Mouse (Mus musculus) left cerebral cortex, postnatal 14 days (tissue): ENCODE results near the gene Antxr2. TPM values are rescaled to one million over a fixed set of nuclear protein-coding genes. Genes with fewer than 3 reads are reported as not detected.

ENCODE experiments used
- DNase-seq, 2 experiments: peaks; one replicate each; pipeline ENCODE4 v3.0.0; 2021 to 2022; ENCODE audit warnings: low spot score in 2 of 2, mixed read lengths in 1 of 2
- intact Hi-C: fragments of 180-260 bp; cut with DNase I; formaldehyde crosslinking; loops from one replicate; pipeline ENCODE4 v1.15.1; 2025
- total RNA-seq, 2 experiments: library from RNA; stranded (reverse); gene quantifications; 2 replicates each; pipeline ENCODE4 v1.2.3; 2021

Antxr2 gene
- total RNA-seq, 2 experiments from 2014 or later, result 2.1 to 2.4 TPM

DNA sequence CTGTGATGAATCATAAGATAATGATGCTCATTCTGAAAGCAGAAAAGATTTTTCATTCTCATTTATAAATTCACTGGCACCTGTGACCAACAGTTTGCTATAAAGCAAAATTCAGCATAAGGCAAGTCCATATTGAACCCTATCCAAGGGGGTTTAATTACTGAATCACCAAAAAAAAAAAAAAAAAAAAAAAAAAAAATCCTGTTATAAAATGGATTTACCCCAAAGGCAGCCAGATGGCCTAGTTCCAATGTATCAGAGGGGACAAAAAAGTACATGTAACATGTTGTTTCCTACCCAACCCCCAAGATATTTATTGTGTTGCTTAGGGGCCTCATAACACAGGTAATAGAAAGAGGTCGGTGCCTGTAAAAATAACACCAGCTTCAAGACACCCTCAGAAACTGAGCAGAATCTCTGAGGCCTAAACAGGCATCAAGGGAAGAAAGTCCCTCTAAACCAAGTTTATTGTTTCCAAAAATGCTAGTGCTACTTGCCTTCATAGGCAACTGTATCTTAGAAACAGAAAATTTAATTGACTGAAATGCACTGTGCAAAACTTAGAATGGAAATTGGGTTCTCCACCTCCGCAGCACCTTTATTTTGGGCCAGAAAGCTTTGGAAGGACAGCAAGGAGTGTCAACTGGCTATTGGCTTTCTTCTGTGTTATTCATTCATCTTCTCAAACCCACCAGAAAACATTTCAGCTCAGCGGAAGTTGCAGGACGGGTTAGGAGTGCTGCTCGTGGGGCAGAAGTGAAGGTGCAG, 178.7 kb downstream of the Antxr2 start:
- DNase-seq, result peak; percentile 19 to 50
- intact Hi-C loops, result no loop called here

GRCm38 (mm10) chr5:97847204-97847895, 183.5 kb downstream of the Antxr2 start:
- intact Hi-C loops, result no loop called here
- no peak for DNase-seq

DNA sequence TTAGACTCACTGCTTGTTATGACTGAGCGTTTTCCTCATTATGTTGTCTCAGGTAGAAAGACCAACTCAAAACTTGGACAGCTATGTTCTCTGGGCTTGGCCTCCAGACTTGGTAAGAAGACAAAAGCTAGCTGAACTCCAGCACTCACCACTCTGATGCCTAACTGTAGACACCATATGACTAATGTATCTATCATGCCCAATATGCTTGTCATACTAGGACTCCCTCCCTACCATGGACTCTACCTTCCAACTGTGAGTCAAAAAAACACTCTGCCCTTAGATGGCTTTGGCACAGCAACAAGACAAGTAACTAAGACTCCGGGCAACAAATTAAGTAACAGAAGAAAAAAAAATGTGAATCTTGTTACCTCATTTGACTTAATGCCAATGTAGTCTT, 184.3 kb downstream of the Antxr2 start:
- intact Hi-C loops, result no loop called here
- DNase-seq, result no peak

DNA sequence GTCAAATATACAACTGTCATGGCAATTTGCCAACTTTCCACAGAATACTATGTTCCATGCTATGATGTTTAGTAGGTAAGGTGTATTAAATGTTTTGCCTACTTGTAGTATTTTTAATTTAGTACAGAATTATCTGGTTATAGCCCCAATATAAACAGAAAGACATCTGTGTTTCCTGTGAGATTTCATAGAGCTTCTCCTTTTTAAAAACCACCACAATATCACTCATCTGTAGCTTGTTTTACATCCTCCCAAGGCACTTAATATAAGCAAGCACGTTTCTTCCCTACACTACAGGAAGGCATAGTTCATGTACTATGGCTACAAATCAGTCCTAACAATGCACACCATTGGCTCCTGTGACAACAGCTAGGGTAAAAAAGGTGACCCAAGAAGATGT, 188.8 kb downstream of the Antxr2 start:
- intact Hi-C loops, result no loop called here
- no peak for DNase-seq

DNA sequence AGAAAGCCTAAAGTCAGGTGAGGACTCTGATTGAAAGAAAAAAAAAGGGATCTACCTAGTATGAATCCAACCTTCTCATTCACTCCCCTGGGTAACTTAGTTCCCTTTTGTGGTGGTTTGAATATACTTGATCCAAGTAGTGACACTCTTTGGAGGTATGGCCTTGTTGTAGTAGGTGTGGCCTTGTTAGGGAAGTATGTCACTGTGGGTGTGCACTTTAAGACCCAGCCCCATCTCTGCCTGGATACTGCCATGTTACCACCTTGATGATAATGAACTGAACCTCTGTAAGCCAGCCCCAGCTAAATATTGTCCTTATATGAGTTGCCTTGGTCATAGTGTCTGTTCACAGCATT, 190.9 kb downstream of the Antxr2 start:
- intact Hi-C loops, result no loop called here
- DNase-seq, result no peak

GRCm38 (mm10) chr5:97839271-97839923, 191.4 kb downstream of the Antxr2 start:
- peak in 1 of 2 experiments; percentile 16 for DNase-seq
- intact Hi-C loops, result no loop called here

- DNase-seq, result no peak
- intact Hi-C loops, result no loop called here
Observed at GRCm38 (mm10) chr5:97837333-97837732, 193.5 kb downstream of the Antxr2 start.

DNA sequence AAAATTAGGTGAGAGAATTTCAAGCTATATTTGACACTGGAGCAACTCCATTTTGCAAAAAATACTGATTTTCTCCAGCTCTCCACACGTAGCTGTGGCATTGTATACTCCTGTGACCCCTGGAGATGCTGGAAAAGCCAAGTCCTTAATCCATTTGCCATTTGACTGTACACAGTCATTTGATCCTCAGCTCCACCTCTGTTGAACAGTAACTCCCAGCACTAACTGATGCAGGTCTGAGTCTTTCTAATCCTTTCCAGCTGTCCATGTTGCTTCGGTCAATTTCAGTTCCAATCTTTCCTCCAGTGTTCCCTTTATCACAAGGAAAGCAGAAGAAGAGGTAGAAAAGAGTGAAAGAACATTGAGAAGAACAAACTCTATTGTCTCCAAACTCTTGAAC, 195.4 kb downstream of the Antxr2 start:
- intact Hi-C loops, result no loop called here
- DNase-seq, result no peak

DNA sequence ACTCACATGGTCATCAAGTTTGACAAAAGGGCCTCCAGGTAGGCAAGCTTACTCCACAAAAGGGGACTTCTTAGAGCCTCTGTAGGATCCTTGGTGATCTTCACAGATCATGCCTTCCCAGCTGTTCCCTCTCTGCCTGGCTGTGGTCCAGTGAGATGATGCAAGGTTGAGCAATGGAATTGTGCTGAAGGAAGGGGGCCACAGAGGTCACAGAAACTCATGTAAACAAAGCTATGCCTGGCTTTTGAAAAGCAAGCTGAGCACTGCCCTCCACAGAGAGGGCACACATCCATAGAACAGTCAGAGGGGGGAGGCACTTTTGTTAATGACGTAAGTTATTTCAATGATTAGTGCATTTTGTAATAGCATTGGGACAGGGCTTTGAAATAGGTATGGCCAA, 196.1 kb downstream of the Antxr2 start:
- no peak for DNase-seq
- intact Hi-C loops, result no loop called here

Other genes starting within 250 kb of the Antxr2 start
- 10 to 100 TPM; 44.0 to 45.1 TPM for gene Prdm8, start 136.2 kb upstream of the Antxr2 start, total RNA-seq
- gene Fgf5, start 223.1 kb upstream of the Antxr2 start, total RNA-seq, result 1 to 10 TPM; 2.0 TPM